Mouse (Mus musculus): ENCODE results near the gene Syce1l. TPM values are rescaled to one million over a fixed set of nuclear protein-coding genes. Genes with fewer than 3 reads are reported as not detected.

Syce1l gene
- polyA plus RNA-seq, 1 experiment from 2014 or later = not detected

GRCm38 (mm10) chr8:113656154-113656553 lies 13.1 kb downstream of the Syce1l start:
- Histone ChIP-seq H3K36me3 (replicated peaks) (no peaks in the 10 kb centered on the region), H3K27me3 (ENCODE audit: poor library complexity, severe bottlenecking) (no peaks in the 10 kb centered on the region), H3K4me3 (no peak overlapping the region), H3K27ac (no peak overlapping the region), H3K9me3 (no peaks in the 10 kb centered on the region), H3K4me1 (no peaks in the 10 kb centered on the region)
- no peak for DNase-seq (ENCODE audit: extremely low spot score, low spot score)
- 94% methylated on average over 5 of the region's 5 CpGs for WGBS

GRCm38 (mm10) chr8:113656681-113657298 lies 13.8 kb downstream of the Syce1l start:
- Histone ChIP-seq H3K27ac (no peak overlapping the region), H3K9me3 (no peaks in the 10 kb centered on the region), H3K4me3 (no peak overlapping the region), H3K27me3 (ENCODE audit: poor library complexity, severe bottlenecking) (no peaks in the 10 kb centered on the region), H3K4me1 (no peaks in the 10 kb centered on the region), H3K36me3 (replicated peaks) (no peaks in the 10 kb centered on the region)
- WGBS = 84% methylated on average over 11 of the region's 11 CpGs
- DNase-seq (ENCODE audit: extremely low spot score, low spot score) = no peak

GRCm38 (mm10) chr8:113660128-113660527 lies 17.1 kb downstream of the Syce1l start:
- 92% methylated on average over 1 of the region's 1 CpGs for WGBS
- Histone ChIP-seq H3K27me3 (ENCODE audit: poor library complexity, severe bottlenecking) (no peaks in the 10 kb centered on the region), H3K9me3 (no peaks in the 10 kb centered on the region), H3K4me1 (peaks cover 5% of the 10 kb centered on the region), H3K36me3 (replicated peaks) (no peaks in the 10 kb centered on the region), H3K4me3 (no peak overlapping the region), H3K27ac (no peak overlapping the region)
- no peak for DNase-seq (ENCODE audit: extremely low spot score, low spot score)

GRCm38 (mm10) chr8:113664544-113664943 lies 21.5 kb downstream of the Syce1l start:
- H3K4me1 ChIP-seq = peaks cover 36% of the 10 kb centered on the region
- no peaks in the 10 kb centered on the region for H3K27me3 ChIP-seq (ENCODE audit: poor library complexity, severe bottlenecking)
- H3K9me3 ChIP-seq = no peaks in the 10 kb centered on the region
- no peak overlapping the region for H3K4me3 ChIP-seq
- WGBS = 16% methylated on average over 2 of the region's 2 CpGs
- no peaks in the 10 kb centered on the region for H3K36me3 ChIP-seq (replicated peaks)
- DNase-seq (ENCODE audit: extremely low spot score, low spot score) = peak; percentile 76
- H3K27ac ChIP-seq = peak overlapping the region; percentile 48

- peaks cover 40% of the 10 kb centered on the region for H3K4me1 ChIP-seq
- 62% methylated on average over 4 of the region's 4 CpGs for WGBS
- H3K36me3 ChIP-seq (replicated peaks) = no peaks in the 10 kb centered on the region
- H3K27ac ChIP-seq = peak overlapping the region; percentile 48
- H3K27me3 ChIP-seq (ENCODE audit: poor library complexity, severe bottlenecking) = no peaks in the 10 kb centered on the region
- H3K4me3 ChIP-seq = no peak overlapping the region
- no peak for DNase-seq (ENCODE audit: extremely low spot score, low spot score)
- H3K9me3 ChIP-seq = no peaks in the 10 kb centered on the region
Observed at GRCm38 (mm10) chr8:113665036-113665435, 22.0 kb downstream of the Syce1l start.

- Histone ChIP-seq H3K9me3 (no peaks in the 10 kb centered on the region), H3K27me3 (ENCODE audit: poor library complexity, severe bottlenecking) (no peaks in the 10 kb centered on the region), H3K36me3 (replicated peaks) (no peaks in the 10 kb centered on the region), H3K4me3 (no peak overlapping the region), H3K27ac (peak overlapping the region; percentile 65; the same call in 1 of the 2 replicates), H3K4me1 (peaks cover 40% of the 10 kb centered on the region)
- WGBS = 89% methylated on average over 8 of the region's 8 CpGs
- no peak for DNase-seq (ENCODE audit: extremely low spot score, low spot score)
Observed at GRCm38 (mm10) chr8:113665951-113666350, 22.9 kb downstream of the Syce1l start.

- WGBS = 53% methylated on average over 16 of the region's 16 CpGs
- Histone ChIP-seq H3K27me3 (ENCODE audit: poor library complexity, severe bottlenecking) (no peaks in the 10 kb centered on the region), H3K36me3 (replicated peaks) (no peaks in the 10 kb centered on the region), H3K4me1 (peaks cover 40% of the 10 kb centered on the region), H3K27ac (peak overlapping the region; percentile 65), H3K4me3 (no peak overlapping the region), H3K9me3 (no peaks in the 10 kb centered on the region)
- peak; percentile 32 for DNase-seq (ENCODE audit: extremely low spot score, low spot score)
Observed at GRCm38 (mm10) chr8:113666714-113667432, 23.9 kb downstream of the Syce1l start.

GRCm38 (mm10) chr8:113669924-113670323 lies 26.9 kb downstream of the Syce1l start:
- Histone ChIP-seq H3K27ac (no peak overlapping the region), H3K27me3 (ENCODE audit: poor library complexity, severe bottlenecking) (no peaks in the 10 kb centered on the region), H3K36me3 (replicated peaks) (no peaks in the 10 kb centered on the region), H3K9me3 (no peaks in the 10 kb centered on the region), H3K4me1 (peaks cover 50% of the 10 kb centered on the region), H3K4me3 (no peak overlapping the region)
- WGBS = 92% methylated on average over 10 of the region's 10 CpGs
- DNase-seq (ENCODE audit: extremely low spot score, low spot score) = no peak

GRCm38 (mm10) chr8:113672599-113673255 lies 29.7 kb downstream of the Syce1l start:
- peaks cover 24% of the 10 kb centered on the region for H3K4me1 ChIP-seq
- no peak overlapping the region for H3K4me3 ChIP-seq
- no peaks in the 10 kb centered on the region for H3K36me3 ChIP-seq (replicated peaks)
- WGBS = 85% methylated on average over 11 of the region's 11 CpGs
- DNase-seq (ENCODE audit: extremely low spot score, low spot score) = no peak
- no peaks in the 10 kb centered on the region for H3K9me3 ChIP-seq
- no peaks in the 10 kb centered on the region for H3K27me3 ChIP-seq (ENCODE audit: poor library complexity, severe bottlenecking)
- no peak overlapping the region for H3K27ac ChIP-seq

- H3K9me3 ChIP-seq = no peaks in the 10 kb centered on the region
- no peaks in the 10 kb centered on the region for H3K36me3 ChIP-seq (replicated peaks)
- no peak for DNase-seq (ENCODE audit: extremely low spot score, low spot score)
- WGBS = 28% methylated on average over 3 of the region's 3 CpGs
- H3K27ac ChIP-seq = no peak overlapping the region
- no peaks in the 10 kb centered on the region for H3K27me3 ChIP-seq (ENCODE audit: poor library complexity, severe bottlenecking)
- peaks cover 22% of the 10 kb centered on the region for H3K4me1 ChIP-seq
- no peak overlapping the region for H3K4me3 ChIP-seq
Observed at GRCm38 (mm10) chr8:113673300-113673699, 30.3 kb downstream of the Syce1l start.

- H3K27me3 ChIP-seq (ENCODE audit: poor library complexity, severe bottlenecking) = no peaks in the 10 kb centered on the region
- 94% methylated on average over 3 of the region's 3 CpGs for WGBS
- DNase-seq (ENCODE audit: extremely low spot score, low spot score) = no peak
- no peak overlapping the region for H3K27ac ChIP-seq
- H3K9me3 ChIP-seq = no peaks in the 10 kb centered on the region
- peaks cover 17% of the 10 kb centered on the region for H3K4me1 ChIP-seq
- H3K36me3 ChIP-seq (replicated peaks) = no peaks in the 10 kb centered on the region
- H3K4me3 ChIP-seq = no peak overlapping the region
Observed at GRCm38 (mm10) chr8:113674611-113675010, 31.6 kb downstream of the Syce1l start.

GRCm38 (mm10) chr8:113675281-113675680 lies 32.3 kb downstream of the Syce1l start:
- H3K27me3 ChIP-seq (ENCODE audit: poor library complexity, severe bottlenecking) = no peaks in the 10 kb centered on the region
- no peaks in the 10 kb centered on the region for H3K36me3 ChIP-seq (replicated peaks)
- no peak overlapping the region for H3K4me3 ChIP-seq
- no peak overlapping the region for H3K27ac ChIP-seq
- H3K4me1 ChIP-seq = peaks cover 14% of the 10 kb centered on the region
- no peak for DNase-seq (ENCODE audit: extremely low spot score, low spot score)
- 89% methylated on average over 2 of the region's 2 CpGs for WGBS
- no peaks in the 10 kb centered on the region for H3K9me3 ChIP-seq

GRCm38 (mm10) chr8:113676811-113677210 lies 33.8 kb downstream of the Syce1l start:
- no peak overlapping the region for H3K27ac ChIP-seq
- H3K36me3 ChIP-seq (replicated peaks) = no peaks in the 10 kb centered on the region
- WGBS = 81% methylated on average over 1 of the region's 1 CpGs
- peaks cover 14% of the 10 kb centered on the region for H3K4me1 ChIP-seq
- H3K27me3 ChIP-seq (ENCODE audit: poor library complexity, severe bottlenecking) = no peaks in the 10 kb centered on the region
- H3K4me3 ChIP-seq = no peak overlapping the region
- H3K9me3 ChIP-seq = no peaks in the 10 kb centered on the region
- DNase-seq (ENCODE audit: extremely low spot score, low spot score) = no peak
